Mouse (Mus musculus): ENCODE measurements at regions not wholly inside any gene's neighbourhood (a gene's known extent, or its start where the extent isn't known, plus 50 kb on each side); places are given as distances from the start of the nearest gene placed in this dataset.

DNA sequence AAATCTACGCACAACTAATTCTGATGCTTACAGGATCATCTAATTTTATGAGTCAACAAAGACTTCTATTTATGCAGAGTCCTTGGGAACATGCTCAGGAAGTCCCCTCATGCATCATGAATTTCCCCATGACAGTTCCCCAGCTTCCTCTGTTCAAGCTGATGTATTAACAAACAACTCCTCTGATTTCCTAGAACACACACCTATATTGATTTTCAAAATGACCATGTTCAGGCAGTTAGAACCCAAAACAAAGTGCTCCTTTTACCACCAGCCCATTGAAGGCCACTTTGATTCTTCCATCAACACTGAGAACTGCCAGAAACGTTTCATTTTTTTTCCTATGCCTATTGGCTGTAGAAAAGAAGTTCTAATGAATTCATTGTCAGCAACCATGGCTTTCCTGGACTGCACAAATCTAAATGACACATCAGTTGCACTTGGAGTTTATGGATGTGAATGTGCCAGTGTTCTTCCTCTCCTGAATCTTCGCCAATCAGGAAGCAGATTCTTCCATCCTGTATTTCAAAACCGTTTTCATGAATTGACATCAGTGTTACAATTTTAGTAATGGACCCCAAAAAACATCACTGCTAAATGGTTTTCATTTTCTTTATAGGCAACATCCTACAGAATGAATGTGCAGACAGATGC is 1435.3 kb upstream of the Gm12353 start:
- no peak overlapping the region for H3K4me2 ChIP-seq
- H3K9ac ChIP-seq, result no peak overlapping the region
- no peak overlapping the region for H3K27ac ChIP-seq
- H3K4me3 ChIP-seq, result no peak overlapping the region
- H3K9me3 ChIP-seq, result no peaks in the 10 kb centered on the region
- WGBS, result 80% methylated on average over 4 of the region's 4 CpGs
- no peaks in the 10 kb centered on the region for H3K36me3 ChIP-seq
- no peaks in the 10 kb centered on the region for H3K27me3 ChIP-seq
- no peaks in the 10 kb centered on the region for H3K4me1 ChIP-seq (replicated peaks)
- no peak for ATAC-seq (ENCODE audit: low FRiP score)

- H3K27ac ChIP-seq, result no peak overlapping the region
- no peak for ATAC-seq (ENCODE audit: low FRiP score)
- H3K4me2 ChIP-seq, result no peak overlapping the region
- no peaks in the 10 kb centered on the region for H3K36me3 ChIP-seq
- H3K27me3 ChIP-seq, result no peaks in the 10 kb centered on the region
- H3K9ac ChIP-seq, result no peak overlapping the region
- no peak overlapping the region for H3K4me3 ChIP-seq
- H3K9me3 ChIP-seq, result no peaks in the 10 kb centered on the region
- 83% methylated on average over 2 of the region's 2 CpGs for WGBS
- H3K4me1 ChIP-seq (replicated peaks), result no peaks in the 10 kb centered on the region
Observed at GRCm38 (mm10) chr4:18170862-18171261, 1434.4 kb upstream of the Gm12353 start.

GRCm38 (mm10) chr4:18180870-18181447 is 1424.3 kb upstream of the Gm12353 start:
- 75% methylated on average over 7 of the region's 7 CpGs for WGBS

More at GRCm38 (mm10) chr4:18180870-18181447, 1424.3 kb upstream of the Gm12353 start:
- Histone ChIP-seq H3K4me1 (replicated peaks) (0 out of 2 replicates have a peak, but pooled peaks cover 3% of the 10 kb centered on the region), H3K4me3 (no peak overlapping the region), H3K36me3 (no peaks in the 10 kb centered on the region), H3K9ac (no peak overlapping the region), H3K4me2 (no peak overlapping the region), H3K9me3 (no peaks in the 10 kb centered on the region), H3K27ac (peak overlapping the region; percentile 30; the same call in 1 of the 2 replicates), H3K27me3 (no peaks in the 10 kb centered on the region)
- peak; percentile 32; the same call in 1 of the 2 replicates for ATAC-seq (ENCODE audit: low FRiP score)
